Mouse (Mus musculus) mouse embryonic stem cell (cell line): Measurements from ENCODE around the gene Cib3.

ENCODE experiments used
- in situ Hi-C, 2 experiments: fragments of 300-500 bp; cut with MboI; formaldehyde crosslinking; loops; 1 replicate in 1 of 2; 3 replicates in 1 of 2; pipeline ENCODE4 v1.14.3; 2019 to 2020; ENCODE audit warnings: low sequenced_read_pairs in 2 of 2, low pct_unique_long_range_greater_than_20kb in 1 of 2, mixed read lengths in 1 of 2; ENCODE audit not compliant: unreplicated experiment in 1 of 2

Gene Cib3

GRCm38 (mm10) chr8:72212751-72213150, at the start of gene Cib3:
TSS of gene Cib3 (minus strand) at chr8:72212837.
- in situ Hi-C loops: loop anchor here in 1 of 2 experiments (5.0 kb wide), 1 partner anchor 100 kb away; no protein-coding TSS in a partner anchor

DNA sequence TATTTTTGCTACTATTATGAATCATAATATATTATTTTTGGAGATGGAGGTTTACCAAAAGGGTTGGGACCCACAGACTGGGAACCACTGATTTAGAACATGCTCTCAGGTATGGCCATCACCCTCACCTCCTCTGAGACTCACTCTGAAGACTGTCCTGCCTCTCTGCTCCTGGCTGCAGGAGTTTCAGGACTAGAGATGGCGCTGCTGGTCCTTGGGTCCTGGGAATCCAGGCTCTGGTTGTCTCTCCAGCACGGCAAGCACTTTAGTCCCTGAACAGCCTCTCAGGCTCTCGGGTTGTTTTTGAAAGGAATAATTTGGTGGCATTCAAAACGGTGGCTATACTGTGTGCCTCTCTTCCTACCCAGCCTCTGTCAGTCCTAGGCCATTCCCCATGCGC, 49.2 kb upstream of the Cib3 start:
- in situ Hi-C loops: no loop called here

DNA sequence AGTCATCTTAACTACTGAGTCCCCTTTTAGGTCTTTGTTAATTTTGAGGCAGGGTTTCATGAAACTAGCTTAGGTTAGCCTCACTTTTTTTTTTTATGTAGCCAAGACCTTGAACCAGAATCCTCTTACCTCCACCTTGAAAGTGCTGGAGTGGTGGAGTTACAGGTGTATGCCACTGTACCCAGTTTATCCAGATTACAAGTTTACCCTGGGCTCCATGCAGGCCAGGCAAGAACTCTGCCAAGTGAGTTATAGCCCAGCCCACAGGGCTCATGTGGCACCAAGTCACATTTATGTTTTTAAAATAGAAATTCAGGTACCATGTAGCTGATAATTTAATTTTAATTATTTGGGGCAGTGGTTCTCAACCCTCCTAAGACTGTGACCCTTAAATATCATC, 48.8 kb upstream of the Cib3 start:
- in situ Hi-C loops: no loop called here

GRCm38 (mm10) chr8:72261019-72261418, 48.4 kb upstream of the Cib3 start:
- in situ Hi-C loops: no loop called here

DNA sequence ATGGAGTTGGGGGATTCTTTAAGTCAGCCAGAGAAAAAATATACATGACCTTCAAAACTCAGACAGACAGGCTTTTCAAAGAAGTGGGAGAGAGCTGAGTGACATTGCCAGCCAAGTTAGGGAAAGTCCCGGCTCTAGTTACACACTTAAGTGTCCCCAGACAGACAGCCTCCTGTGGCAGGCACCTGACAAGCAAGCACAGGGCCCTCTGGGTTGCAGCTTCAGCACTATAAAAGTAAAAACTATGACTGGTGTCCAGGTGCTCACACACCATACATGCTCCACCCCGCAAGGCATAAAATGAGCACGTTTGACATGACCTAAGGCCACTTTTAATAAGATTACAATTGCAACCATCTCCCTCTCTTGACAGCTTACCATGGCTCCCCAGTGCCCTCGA, 47.9 kb upstream of the Cib3 start:
- in situ Hi-C loops: no loop called here

GRCm38 (mm10) chr8:72259862-72260261, 47.2 kb upstream of the Cib3 start:
- in situ Hi-C loops: loop anchor here in 1 of 2 experiments (10.0 kb wide), 1 partner anchor 85 kb away; no protein-coding TSS in a partner anchor

GRCm38 (mm10) chr8:72257902-72258238, 45.2 kb upstream of the Cib3 start:
- in situ Hi-C loops: loop anchor here in 1 of 2 experiments (10.0 kb wide), 1 partner anchor 83 kb away; no protein-coding TSS in a partner anchor

GRCm38 (mm10) chr8:72257171-72257901, 44.7 kb upstream of the Cib3 start:
- in situ Hi-C loops: loop anchor here in 1 of 2 experiments (10.0 kb wide), 1 partner anchor 83 kb away; no protein-coding TSS in a partner anchor

DNA sequence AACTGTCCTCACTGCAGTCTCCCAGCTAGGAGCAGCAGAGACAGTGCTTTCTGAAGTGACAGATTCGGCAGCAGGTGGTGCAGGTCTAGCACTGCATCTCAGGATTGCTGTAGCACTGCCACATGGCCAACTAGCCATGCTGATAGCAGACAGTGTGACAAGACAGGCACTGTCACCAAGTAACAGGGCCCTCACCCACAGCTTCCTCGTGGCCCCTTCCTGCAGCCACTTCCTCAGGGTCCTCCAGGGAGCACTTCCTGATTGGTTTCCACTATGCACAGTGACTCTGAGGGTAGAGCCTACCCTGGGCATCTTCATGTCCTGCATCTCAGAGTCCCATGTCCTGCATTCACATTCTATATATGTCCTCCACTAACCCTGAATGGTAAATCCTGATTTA, 32.0 kb upstream of the Cib3 start:
- in situ Hi-C loops: no loop called here

- in situ Hi-C loops: no loop called here
These were observed 29.6 kb upstream of the Cib3 start for GRCm38 (mm10) chr8:72242226-72242625.

DNA sequence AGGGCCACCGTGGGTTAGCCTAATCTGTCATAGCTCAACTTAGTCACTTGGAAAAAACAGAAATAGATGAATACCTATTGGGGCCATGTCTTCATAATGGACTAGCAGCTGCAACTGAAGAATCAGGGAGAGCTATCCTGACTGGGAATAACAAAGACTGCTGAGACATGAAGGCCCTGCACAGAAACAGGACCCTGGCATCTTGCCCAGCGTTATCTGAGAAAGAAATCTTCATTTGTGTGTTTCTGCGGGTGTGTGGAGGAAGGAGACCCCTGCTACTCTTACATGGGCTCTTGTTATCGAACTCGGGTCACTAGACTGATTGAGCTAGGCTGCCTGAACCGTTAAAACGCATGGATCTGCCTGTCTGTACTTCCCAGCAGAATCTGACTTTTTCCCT, 28.3 kb upstream of the Cib3 start:
- in situ Hi-C loops: no loop called here

DNA sequence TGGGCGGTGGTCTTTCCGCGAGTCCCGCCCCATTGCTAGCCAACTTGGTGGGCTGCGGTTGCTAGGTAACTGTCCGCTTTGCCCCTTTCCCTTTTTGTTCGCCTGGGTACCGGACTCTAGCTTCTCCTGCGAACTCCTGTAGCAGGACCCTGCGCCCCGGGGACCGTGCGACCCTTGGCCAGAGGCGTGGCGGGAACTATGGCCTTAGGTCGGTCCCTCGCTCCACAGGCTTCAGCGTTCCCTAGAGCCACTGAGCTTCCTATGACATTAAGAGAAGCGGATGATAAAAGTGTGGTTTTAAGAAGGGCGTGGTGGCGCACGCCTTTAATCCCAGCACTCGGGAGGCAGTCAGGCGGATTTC, 27.7 kb upstream of the Cib3 start:
- in situ Hi-C loops: no loop called here

DNA sequence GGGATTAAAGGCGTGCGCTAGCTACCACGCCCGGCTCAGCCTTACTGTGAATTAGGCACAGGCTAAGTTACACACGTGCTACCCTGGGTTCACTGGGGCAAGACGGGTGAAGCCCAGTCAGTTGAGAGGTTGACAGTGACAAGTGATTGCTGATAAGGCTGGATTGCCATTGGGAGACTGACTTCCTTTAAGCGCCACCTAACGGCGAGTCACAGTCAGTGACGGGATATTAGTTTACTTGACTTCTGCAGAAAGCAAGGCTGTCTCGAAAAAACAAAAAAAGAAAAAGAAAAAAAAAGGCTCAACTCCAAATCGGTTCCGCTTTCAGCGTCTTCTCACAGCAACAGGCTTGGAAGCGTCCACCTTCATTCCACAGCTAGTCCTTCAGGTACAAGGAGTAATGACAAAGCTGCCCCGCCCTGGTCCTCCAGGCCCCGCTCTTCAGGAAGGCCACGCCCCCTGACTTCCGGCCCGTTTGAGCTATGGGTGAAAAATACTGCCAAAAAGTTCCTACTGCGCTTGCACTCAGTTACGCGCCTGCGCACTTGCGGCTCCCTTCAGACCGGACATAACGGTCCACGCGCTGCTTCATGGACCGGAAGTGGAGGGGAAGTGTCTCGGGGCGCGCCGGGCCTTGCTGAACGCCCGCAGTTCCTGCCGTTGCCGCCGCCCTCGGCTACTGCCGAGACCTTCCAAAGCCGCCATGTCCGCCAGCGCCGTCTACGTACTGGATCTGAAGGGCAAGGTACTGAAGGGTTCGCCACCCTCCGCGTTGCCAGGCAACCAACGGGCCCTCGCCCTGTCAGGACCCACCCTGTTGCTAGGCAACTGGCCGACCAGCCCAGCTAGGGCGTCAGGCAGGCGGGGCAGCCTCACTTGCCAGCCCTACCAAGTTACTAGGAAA, 27.1 kb upstream of the Cib3 start, which contains the start of gene Ap1m1:
Gene Ap1m1 (plus strand): TSS at position 520 of the 904 bp plus-strand sequence.
- in situ Hi-C loops: no loop called here

DNA sequence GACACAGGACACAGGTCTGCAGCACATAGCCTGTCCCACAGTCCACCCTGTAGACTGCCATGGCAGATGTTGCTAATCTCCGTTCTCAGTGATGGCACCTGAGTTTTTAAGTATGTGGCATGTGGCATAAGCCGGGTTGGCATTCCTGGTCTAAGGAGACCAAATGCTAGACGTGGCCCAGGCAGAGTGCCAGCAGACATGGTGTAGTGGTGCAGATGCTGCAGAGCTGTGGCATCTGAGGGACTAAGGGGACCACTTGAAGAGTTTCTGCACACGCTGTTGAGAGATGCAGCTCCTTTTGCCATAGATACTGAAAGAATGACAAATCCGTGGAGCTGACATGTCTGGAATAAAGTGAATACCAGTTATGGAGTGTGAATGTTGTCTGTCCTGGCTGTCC, 10.0 kb upstream of the Cib3 start:
- in situ Hi-C loops: no loop called here

- in situ Hi-C loops: no loop called here
These were observed 8.1 kb upstream of the Cib3 start for GRCm38 (mm10) chr8:72220758-72221157.

GRCm38 (mm10) chr8:72219541-72220363, 7.1 kb upstream of the Cib3 start, which contains the start of gene Fam32a:
TSS of gene Fam32a (plus strand) at chr8:72219730.
- in situ Hi-C loops: loop anchor here in 1 of 2 experiments (5.0 kb wide), 1 partner anchor 42 kb away; no protein-coding TSS in a partner anchor

- in situ Hi-C loops: loop anchor here in 1 of 2 experiments (5.0 kb wide), 1 partner anchor 42 kb away; no protein-coding TSS in a partner anchor
These were observed 6.3 kb upstream of the Cib3 start for GRCm38 (mm10) chr8:72218781-72219540.

DNA sequence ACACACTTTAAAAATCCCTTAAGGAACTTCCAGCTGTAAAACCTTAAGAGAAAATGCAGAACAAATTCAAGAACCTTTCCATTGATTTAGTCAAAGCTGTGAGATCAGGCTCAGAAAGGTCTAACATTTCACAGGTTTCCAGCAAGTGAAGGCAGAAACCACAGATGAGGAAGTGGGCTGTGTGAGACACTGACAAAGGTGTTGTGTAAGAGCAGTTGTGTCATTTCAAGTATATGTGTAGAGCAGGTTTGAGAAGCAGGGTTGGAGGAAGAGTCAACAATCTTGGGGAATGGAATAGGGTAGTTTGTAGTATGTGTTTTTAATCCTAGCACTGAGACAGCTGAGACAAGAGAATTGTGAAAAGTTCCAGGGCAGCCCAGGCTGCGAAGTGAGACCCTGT, 3.2 kb upstream of the Cib3 start:
- in situ Hi-C loops: loop anchor here in 1 of 2 experiments (5.0 kb wide), 1 partner anchor 39 kb away; no protein-coding TSS in a partner anchor
